Mouse (Mus musculus) cerebellum, adult 18-20 months (tissue): ENCODE measurements around the gene Zzef1.

Experiments used
- DNase-seq, 2 experiments: peaks; one replicate each; pipeline ENCODE4 v3.0.0; 2021

Zzef1 gene

DNA sequence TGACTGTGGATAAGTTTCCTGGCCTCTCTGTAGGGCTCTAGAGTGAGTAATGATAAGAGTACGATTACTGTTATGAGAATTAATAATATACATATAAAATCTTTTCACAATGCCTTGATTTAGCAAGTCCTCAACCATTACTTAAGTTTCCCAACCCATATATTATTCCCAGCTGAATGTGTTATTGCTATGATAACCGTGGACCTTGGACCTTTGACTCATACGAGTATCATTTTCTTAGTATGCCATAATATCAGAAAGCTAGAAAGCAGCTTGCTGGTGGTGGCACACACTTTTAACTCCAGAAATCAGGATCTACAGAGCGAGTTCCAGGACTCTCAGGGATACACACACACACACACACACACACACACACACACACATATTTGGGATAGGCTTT is 12.0 kb downstream of the Zzef1 start:
- no peak for DNase-seq

DNA sequence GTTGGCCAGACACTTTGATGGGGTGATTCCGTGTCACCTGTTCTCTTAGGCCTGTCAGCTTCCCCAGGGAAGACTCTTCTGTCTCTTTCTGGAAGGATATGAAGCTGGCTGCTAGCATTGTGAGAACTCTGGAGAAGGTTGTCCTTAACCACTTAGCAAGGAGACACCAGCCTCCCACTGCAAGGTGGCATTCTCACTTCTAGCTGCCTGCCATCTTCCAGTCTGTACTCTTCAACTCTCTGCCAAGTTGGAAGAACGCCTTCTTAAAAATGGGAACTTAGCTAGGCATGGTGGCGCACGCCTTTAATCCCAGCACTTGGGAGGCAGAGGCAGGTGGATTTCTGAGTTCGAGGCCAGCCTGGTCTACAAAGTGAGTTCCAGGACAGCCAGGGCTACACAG is 17.7 kb downstream of the Zzef1 start:
- DNase-seq: no peak

DNA sequence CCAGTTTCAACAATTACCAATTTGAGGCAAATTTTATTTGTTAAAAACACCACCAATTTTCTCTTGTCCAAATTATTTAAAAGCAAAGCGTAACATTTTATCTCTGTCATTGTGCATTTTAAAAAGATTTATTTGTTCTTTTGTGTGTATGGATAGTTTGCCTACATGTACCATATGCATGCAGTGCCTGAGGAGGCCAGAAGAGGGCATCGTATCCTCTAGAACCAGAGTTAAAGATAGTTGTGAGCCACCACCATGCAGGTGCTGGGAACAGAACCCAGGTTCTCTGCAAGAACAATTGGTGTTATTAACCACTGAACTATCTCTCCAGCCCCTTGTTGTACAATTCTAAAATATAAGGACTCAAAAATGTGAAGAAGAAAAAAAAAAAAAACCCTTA is 18.2 kb downstream of the Zzef1 start:
- peak in 1 of 2 experiments; percentile 15 for DNase-seq

DNA sequence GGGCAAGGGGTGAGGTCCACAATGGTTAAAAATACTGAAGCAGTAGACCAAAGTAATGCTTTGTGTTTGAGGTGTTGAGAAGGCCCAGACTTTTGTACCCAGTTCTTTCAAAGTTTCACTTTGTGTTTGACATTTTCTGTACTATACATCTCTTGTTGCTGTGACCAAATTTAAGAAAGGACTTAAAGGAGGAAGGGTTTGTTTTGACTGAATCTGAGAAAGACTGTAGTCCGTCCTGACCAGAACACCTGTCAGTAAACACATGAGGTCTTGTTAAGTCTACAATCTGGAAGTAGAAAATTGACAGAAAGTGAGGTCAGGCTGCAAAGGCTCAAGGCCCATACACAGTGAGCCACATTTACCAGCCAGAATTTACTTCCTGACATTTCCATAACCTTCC is 20.8 kb downstream of the Zzef1 start:
- DNase-seq: no peak

DNA sequence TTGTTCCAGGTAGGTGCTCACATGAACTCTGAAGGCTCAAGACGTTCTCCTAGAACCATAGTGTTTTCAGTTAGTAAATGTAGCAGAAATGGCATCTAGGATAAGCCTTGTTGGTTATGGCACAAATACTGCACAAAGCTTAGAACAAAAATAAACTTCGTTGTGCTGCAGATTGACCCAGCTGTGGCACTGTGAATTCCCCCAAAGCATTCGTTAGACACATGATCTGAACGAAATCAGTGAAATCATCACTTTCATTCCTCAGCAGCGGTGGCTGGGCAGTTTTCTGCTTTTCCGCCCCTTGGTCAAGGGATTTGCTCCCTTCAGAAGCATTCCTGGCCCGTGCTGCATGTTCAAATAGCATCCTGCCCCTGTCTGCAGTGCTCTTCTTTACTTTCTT is 22.0 kb downstream of the Zzef1 start:
- DNase-seq: no peak

DNA sequence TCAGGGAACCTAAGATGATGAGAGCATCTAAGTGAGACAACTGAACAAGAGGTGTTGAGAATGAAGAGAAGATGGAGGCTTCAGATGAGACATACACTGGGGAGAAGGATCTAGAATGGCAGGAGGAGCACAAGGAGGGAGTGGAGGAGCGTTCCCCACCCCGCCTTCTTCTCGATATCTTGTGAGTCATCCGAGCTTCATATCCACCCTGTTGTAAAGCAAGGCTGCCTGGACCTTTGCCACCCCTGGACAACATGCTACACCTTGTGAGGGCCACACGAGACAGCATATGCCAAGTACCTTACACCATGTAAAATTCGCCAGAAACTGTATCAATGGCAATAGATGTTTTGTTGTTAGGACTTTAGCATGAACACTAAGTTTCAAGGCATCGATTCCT is 25.0 kb downstream of the Zzef1 start:
- DNase-seq: no peak

DNA sequence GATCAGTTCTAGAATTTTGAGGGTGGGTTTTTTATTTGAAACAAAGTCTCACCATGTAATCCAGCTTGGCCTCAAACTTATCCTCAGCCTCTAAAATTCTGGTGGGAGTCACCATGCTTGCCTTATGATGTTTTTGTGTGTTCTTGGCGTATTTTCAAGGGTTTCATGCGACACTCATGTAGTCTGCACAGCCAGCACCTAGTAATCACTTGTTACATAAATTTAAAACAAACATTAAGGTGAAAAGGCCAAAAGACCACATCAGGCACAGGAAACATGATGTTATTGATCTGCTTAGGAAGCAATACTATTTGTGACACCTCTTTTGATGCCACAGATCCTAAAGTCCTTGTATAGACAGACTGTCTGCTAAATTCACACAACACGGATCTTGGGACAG is 33.8 kb downstream of the Zzef1 start:
- no peak for DNase-seq

DNA sequence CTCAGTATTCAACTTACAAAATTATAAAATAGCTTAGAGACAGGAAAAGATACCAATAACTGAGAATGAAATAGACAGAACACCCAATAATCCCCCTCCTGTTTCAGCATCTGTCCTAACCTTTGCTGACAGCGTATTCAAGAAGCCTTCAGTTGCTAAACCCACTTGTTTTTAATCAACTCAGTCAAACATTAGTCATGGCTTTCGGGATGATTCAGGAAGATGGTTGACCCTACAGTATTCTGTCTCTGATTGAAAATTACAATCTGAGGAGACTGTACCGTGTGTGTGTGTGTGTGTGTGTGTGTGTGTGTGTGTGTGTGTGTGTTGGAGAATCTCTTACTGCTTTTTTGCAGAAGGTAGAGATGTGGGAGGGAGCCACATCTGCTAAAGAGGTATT is 46.7 kb downstream of the Zzef1 start:
- DNase-seq: no peak

DNA sequence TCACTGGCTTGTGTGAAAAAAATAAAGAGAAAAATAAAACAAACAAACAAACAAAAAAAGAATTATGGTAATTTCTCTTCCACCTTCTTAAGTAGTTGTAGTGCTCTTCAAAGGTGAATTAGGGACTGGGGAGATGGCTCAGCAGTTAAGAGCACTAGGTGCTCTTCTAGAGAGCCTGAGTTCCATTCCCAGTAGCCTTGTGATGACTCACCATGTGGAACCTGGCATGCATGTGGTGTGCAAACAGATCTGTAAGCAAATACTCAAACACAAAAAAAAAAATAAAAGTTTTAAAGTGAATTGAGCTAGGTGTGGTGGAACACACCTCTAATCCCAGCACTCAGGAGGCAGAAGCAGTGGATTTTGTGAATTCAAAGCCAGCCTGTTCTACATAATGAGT is 47.5 kb downstream of the Zzef1 start:
- no peak for DNase-seq

DNA sequence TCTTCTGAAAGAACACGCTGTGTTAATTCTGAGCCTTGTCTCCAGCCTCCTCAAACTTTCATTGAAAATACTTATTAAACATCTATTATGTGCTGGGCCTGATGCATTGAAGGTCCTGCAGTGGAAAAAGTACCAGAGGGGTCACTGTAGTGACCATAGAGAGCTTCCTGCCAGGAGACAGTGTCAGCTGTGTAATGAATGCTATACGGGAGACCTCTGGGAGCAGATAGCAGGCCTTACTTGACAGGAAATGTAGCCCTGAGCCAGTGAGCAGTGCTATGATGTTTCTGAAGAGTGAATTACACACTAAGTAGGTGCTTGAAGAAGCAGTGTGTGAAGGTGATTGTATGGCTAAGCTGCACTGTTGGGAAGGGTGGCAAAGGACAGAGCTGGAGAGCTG is 49.5 kb downstream of the Zzef1 start:
- DNase-seq: no peak

DNA sequence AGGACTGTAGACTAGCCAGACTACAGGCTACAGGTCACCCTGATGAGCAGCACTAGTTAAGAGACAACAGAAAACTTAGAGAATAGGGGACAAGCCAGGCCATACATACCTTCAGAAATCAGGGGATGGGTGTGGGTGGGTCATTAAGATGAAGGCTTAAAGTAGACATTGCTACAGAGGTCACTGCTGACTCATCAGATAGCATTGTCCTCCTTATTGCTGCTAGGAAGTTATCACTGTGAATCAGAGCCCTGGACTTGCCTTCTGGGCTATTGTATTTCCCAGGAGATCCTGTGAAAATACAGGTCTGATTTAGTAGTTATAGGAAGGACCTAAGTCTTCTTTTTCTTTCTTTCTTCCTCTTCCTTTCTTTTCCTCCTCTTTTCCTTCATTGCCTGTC is 50.7 kb downstream of the Zzef1 start:
- no peak for DNase-seq

DNA sequence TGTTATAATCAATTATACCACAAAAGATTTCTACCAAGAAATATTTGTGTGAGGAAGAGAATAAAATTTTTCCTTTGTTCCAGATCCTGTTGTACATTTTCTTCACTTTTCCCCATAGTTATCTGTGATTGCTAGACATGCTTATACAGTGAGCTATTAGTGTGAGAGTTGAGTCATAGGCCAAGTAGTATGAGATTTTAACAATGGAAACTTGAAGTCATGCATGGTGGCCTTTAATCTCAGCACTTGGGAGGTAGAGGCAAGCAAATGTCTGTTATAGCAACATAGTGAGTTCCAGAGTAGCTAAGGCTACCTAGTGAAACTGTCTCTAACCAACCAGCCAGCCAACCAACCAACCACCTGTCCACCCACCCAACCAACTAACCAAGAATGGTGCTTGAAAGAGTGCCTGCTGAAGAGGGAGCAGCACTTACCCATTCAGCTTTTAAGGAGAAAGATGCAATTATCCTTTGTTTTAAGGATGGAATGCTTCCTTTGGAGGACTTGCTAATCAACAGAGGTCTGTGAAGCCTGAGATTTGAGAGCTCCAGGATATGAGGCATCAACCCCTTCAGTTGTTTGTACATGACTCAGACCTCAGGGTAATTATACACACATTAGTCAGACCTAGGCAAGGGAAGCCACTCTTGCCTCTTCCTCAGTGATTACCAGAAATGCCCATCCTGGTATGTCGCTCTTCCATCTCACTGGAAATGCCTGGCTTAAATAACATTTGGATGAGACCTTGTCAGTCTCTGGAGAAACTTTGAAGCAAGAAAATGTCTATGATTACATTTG is 52.0 kb downstream of the Zzef1 start:
- DNase-seq: no peak

DNA sequence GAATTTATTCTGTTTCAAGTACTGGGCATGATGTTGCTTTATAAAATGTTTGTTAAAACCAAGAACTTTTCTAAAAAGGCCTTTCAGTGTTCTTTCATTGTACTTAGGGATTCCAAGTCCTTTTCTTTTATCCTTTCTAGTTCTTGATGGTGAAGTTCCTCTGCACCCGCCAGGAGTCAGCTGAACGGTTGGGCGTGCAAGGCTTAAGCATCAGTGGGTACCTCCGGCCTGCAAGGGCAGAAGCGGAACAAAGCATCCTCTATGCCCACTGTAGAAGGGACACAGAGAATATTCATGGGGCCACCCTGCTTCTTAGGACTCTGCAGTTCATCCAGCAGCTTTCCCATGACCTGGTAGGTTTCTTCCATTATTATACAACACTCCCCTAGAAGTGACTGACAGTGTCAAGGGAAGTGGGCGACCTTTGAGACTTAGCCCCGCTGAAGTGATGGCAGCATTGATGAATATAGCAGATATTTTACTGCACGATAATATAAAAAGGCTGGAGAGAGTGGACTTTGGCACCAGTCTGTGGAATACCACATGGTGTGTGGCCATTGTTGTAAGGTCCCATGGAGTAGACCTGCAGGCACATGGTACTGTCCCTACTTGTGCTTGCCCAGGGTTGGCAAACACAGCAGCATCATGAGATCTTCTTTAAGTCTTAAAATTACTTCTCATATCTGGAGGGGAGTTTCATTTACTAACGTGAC is 54.5 kb downstream of the Zzef1 start:
- DNase-seq: no peak

DNA sequence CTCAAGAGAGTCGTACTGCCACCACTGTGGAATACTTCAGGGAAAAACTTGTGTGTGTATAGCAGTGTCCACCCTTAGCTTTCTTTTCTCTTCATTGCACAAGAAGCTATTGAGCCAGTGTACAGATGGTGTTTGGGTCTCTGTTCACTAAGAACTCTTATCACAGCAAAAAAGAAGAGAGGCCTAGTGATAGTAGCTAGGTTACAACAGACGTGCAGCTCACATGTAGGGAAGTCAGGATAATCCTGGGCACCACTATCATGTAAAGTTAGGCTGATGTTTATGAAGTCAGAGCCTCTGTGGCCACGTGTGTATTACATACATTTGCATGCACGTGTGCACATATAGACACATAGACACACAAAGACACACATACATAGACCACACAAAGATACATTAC is 55.2 kb downstream of the Zzef1 start:
- DNase-seq: no peak

DNA sequence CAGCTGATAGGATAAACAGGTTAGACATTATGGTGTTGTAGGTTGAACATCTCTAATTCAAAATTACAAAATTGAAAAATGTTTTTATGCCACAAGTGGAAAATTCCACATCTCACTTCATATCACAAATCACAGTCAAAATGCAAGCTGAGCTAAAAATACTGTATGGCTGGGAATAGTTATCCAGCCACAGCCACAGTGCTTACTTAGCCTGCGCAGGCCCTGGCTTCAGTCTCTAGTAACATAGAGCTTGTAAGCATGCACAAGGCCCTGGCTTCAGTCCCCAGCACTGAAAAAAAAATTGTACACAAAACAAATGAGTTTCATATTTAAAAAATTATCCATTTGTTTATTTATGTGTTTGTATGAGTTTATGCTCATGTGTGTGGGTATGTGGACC is 56.1 kb downstream of the Zzef1 start:
- DNase-seq: no peak

DNA sequence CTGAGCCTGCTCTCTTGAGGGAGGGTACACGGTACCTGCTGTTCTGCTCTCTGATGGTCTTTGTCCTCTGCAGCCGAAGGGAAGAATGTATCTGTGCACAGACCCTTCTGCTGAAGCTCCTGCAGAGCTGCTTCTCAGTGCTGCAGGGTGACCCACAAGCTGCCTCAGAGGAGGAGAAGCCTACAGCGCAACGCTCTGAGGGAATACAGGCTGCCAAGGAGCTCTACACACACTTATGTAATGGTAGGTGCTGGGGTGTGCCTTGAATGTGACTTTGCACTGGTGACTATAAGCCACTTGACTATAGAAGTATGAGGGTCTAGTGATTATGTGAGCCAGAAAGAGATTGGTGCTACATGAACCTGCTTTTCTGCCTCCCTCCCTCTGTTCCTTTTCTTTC is 57.1 kb downstream of the Zzef1 start:
- DNase-seq: no peak

DNA sequence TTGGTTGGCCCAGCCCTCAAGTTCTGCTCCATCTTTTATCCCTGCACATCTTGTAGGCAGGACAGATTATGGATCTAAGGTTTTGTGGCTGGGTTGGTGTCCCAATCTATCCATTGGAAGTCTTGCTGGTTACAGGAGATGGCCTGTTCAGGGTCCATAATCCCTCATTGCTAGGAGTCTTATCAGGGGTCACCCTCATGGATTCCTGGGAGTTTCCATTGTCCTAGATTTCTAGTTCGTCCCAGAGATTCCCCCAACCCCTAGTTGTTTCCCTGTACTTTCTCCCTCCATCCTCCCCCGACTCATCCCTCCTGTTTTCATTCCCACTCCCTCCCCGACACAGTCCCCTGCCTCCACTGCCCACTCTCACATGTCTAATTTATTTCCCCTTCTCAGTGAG is 58.2 kb downstream of the Zzef1 start:
- DNase-seq: no peak

DNA sequence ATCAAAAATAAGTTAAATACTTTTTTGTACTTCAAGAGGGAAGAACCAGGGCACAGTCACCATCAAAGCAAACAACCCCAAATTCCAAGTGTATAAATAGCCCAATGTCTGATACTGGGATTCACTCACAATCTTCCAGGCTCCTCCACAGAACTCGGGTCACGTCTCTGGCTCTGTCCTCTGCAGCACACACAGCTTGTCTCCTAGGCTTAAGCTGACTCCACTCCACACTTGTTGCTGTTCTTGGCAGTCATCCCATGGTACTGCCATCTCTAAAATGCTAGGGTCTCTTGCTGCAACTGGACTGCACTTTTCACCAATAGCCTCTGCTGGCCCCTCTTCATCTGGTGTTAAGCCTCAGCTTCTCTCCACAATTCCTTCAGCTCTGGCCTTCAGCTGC is 60.7 kb downstream of the Zzef1 start:
- DNase-seq: no peak

DNA sequence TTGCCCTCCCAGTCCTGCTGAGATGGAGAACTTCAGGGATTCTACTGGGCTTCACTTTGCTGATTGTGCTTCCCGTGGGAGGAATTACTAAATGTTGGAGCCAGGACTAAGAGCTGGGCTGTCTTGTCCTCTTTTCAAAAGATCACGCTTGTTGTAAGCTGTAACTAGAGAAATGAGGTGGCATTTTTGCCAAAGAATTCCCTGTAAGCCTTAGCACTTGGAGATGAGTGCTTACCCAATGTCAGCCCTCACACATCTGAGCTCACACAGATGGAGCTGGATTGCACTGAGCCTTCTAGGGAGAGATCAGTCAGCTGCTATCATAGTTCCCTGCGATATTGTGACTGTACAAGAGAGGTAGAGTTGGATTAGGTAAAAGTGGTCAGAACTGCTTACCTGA is 65.2 kb downstream of the Zzef1 start:
- no peak for DNase-seq

DNA sequence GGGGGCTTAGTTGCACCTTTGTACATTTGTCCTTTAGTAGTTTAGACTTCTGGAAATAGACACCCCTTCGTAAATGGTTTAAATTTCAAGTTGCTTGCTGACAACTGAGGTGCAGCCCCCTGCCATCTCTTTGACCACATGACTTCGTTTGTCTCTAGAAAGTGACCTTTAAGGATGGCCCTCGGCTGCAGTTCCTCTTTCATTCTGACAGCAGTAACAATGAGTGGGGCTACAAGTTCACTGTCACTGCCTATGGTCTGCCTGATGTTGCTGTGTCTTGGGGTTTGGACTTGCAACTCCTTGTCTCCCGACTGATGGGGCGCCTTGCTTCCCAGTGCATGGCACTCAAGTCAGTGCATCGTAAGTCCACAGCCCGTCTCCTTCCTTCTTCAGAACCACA is 70.4 kb downstream of the Zzef1 start:
- no peak for DNase-seq

DNA sequence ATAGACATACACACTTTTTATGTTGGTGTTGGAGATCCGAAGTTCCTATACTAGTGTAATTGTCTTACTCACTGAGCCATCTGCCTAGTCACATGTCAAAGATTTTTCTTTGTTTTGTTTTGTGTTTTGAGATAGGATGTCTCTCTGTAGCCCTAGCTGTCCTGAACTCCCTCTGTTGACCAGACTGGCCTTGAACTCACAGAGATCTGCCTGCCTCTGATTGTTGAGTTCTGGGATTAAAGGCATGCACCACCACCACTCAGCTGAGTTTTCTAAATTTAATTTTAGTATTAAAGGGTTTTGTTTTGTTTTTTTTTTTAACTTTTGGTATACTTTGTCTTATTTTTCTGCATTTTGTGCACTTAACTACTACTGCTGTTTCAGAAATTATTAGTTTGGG is 76.0 kb downstream of the Zzef1 start:
- DNase-seq: no peak

DNA sequence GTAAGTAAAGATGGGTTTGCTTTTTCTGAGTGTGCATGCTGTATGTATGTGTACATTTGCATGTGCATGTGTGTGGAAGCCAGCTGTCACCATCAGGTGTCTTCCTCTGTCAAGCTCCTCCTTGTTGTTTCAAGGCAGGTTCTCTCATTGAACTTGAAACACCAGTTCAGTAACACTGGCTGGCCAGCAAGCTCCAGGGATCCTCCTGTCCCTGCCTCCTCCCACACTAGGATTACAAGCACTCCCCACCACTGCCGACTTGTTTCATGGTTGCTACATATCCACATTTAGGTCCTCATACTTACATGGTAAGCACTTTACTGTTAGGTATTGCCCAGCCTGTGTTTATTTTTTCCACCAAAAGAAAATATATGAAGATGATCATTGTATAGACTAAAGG is 96.6 kb downstream of the Zzef1 start:
- no peak for DNase-seq

DNA sequence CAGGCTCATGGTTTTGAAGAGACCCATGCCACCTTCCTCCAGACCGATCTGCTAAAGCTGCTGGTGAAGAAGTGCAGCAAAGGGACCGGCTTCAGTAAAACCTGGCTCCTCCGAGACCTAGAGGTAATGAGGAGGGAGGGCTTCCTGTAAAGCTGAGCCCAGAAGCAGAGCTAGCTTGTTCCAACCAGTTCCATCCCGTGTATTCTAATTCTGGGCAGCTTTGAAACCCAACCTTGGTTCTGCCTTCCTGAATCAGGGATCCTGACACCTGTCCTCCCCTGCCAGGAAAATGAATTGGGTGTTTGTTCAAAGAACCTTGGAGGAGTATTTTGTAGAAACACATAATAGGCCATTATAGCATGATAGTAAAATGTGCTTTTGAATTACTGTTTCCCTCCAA is 112.4 kb downstream of the Zzef1 start:
- DNase-seq: no peak

DNA sequence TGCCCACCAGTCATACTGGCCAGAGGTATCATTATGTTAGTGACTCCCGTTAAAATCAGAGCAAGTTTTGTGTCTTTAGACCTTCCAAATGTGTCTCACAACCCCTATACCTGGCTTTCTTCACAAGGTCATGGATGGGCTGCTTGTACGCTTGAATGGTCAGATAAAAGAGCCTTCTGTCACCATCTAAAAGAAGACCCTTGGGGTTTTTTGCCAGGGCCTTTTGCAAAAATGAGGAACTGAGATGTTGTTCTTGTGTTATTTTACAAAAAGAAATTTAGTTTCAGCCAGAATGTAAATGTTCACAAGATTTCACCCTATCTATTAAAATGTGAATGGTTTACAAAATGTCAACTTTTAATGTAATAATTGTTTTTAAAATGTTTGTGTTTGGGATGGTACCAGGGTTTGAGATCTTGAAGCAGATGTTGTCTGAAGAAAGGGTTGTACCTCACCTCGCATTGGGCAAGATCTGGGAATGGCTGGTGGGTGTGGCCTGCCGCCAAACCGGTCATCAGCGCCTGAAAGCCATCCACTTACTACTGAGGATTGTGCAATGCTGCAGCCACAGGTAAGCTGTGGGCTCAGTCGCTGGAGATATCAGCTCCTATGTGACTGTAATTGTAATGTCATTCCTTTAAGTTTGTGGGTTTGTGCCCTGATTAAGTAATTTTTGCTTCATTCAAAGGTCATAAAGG is 121.4 kb downstream of the Zzef1 start:
- DNase-seq: no peak
